Mouse (Mus musculus) gastrocnemius, postnatal 10 days (tissue): ENCODE results near the gene Klhl32. TPM values are rescaled to one million over a fixed set of nuclear protein-coding genes. Genes with fewer than 3 reads are reported as not detected.
"Not testable (repeated sequence)": the region's sequence is repeated elsewhere in the genome, so short reads cannot be mapped to it uniquely, and the experiment has no call there.

ENCODE experiments used
- DNase-seq: peaks from one replicate; pipeline ENCODE4 v3.0.0; 2021; ENCODE audit warnings: mixed read lengths
- total RNA-seq, 2 experiments: library from RNA; stranded (reverse); gene quantifications; 2 replicates each; pipeline ENCODE4 v1.2.3; 2021

Klhl32 gene
- total RNA-seq, 2 experiments from 2014 or later = 0.28 to 0.84 TPM

GRCm38 (mm10) chr4:24795180-24795579 lies 55.7 kb downstream of the Klhl32 start:
- DNase-seq = no peak

- DNase-seq = no peak
Observed at GRCm38 (mm10) chr4:24793726-24794345, 57.1 kb downstream of the Klhl32 start.

- no peak for DNase-seq
Observed at GRCm38 (mm10) chr4:24792416-24792981, 58.4 kb downstream of the Klhl32 start.

DNA sequence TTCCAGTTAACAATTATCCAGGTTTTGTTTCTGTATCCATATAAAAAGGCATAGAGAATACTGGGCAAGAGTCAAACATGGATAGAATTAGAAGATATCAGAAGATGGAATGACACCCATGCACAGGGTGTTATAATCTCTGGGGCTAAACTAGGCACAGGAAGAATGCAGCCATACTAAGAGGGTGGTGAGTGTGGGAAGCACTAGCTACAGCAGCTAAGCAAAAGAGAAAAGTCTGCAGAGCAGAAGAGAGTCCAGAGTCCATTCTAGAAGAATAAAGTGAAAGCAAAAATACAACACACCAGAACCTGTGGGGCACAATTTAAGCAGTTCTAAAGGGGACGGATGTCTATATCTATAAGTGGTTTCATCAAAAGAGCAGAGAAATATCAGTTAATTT lies 61.6 kb downstream of the Klhl32 start:
- no peak for DNase-seq

- DNase-seq = no peak
Observed at GRCm38 (mm10) chr4:24785757-24786532, 65.0 kb downstream of the Klhl32 start.

GRCm38 (mm10) chr4:24765919-24766318 lies 85.0 kb downstream of the Klhl32 start:
- no peak for DNase-seq

DNA sequence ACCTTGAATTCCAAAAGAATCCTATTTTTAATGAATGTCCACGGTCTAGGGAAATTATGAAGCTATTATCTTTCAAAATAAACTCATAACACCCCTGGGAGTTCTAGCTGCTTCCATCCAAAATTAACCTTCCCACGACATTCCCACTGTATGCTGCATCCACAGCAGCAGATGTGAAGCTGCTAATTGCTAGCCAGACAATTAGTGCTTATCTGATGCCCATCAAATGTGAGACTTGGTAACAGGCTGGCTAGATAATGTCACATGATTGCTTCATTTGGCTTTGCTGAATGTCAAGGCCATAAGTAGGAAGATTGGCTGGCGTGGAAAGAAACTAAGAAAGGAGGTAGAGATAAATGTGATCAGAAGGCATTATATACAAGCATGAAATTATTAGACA lies 85.5 kb downstream of the Klhl32 start:
- DNase-seq = no peak

GRCm38 (mm10) chr4:24764558-24764957 lies 86.4 kb downstream of the Klhl32 start:
- DNase-seq = no peak

- DNase-seq = no peak
Observed at GRCm38 (mm10) chr4:24763451-24763850, 87.5 kb downstream of the Klhl32 start.

GRCm38 (mm10) chr4:24758954-24759353 lies 92.0 kb downstream of the Klhl32 start:
- no peak for DNase-seq

- no peak for DNase-seq
Observed at GRCm38 (mm10) chr4:24752517-24753208, 98.3 kb downstream of the Klhl32 start.

DNA sequence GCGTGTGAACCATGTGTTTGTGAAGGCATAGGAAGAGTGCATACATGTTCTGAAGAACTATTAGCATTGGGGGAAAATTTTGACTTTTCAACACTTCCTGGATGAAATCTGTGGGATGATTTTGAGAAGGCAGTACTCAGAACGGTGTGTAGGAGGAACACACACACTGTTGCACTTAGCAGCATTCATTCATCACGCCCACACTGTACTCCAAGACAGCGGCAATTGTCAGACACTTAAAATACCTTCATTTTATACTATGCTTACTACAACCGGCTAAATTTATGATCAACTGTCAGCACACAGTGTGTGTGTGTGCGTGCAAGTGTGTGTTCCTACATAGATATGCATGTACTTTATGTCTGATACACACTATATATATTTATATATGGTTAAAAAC lies 113.8 kb downstream of the Klhl32 start:
- no peak for DNase-seq

DNA sequence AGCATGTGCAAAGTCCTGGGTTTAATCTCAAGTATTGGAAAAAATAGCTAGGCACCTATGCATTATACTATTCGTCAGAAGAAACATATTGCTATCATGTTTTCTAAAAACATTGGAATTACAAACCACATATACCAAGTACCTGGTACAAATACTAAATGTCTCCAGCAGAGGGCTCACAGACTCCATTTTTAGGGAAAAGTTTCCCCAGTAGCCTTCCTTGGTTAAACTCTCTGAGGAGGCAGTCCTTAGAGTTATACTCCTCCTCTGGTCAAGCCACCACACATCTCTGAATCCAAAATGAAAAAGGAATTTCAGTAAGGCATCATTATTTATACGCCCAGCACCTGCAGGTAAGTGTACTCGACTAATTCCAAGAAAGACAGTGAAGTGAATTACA lies 130.1 kb downstream of the Klhl32 start:
- DNase-seq = peak; percentile 18

GRCm38 (mm10) chr4:24715559-24715958 lies 135.4 kb downstream of the Klhl32 start:
- DNase-seq = no peak

DNA sequence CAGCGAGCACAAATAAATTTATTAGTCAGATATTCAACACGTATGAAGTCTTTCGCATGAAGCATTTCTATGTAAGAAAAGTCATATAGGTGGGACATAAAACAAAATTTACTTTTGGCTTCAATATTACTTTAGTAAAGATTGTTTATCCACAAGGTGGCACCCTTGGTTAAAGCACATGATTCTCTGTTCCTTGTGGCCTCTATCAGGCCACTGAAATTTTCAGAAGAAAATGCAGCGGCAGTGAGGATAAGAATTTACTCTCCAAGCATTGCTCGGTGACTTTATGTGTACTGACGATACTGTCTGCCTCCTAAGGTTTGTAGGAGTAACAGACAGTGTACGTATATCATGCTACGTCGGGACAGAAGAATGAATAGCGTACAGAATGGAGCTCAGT lies 136.6 kb downstream of the Klhl32 start:
- no peak for DNase-seq

- DNase-seq = no peak
Observed at GRCm38 (mm10) chr4:24698528-24699117, 152.3 kb downstream of the Klhl32 start.

GRCm38 (mm10) chr4:24680080-24680479 lies 170.8 kb downstream of the Klhl32 start:
- DNase-seq = no peak

DNA sequence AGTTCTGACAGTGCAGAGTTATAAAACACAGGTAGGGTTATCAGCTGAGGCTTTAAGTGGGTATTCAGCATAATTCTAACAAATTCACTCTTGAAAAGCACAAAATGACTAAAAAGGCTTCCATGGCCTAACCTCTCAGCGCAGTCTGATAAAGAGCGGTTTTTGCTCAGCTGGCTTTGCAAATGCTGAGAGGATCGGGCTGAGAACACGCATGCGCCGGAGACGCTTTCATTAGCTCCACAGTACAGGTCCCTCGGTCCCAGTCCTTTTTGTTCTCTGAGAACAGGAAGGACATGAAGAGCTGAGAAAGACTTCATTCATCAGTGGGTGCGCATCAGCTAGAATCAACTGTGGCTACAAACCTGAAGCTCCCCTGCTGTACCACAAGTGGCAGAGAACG lies 180.9 kb downstream of the Klhl32 start:
- DNase-seq = no peak

DNA sequence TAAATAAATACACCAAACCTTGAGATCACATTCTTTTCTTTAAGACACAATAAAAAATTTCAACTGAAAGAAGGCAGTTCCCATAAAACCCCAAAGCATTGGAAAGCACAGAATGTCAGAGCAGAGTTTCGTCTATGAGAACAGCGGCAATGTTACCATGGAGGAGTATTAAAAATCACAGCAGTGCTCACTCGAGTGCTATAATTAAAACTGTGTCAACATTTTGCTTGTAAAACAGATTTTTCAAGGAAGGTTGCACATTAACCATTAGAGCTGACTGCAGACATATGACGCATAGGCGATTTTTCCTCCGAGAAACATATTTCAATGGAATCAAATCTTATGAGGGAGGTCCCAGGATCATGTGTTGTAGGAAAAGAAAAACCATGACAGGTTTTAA lies 191.7 kb downstream of the Klhl32 start:
- no peak for DNase-seq

- DNase-seq = not testable (repeated sequence)
Observed at GRCm38 (mm10) chr4:24644735-24645134, 206.2 kb downstream of the Klhl32 start.

- DNase-seq = no peak
Observed at GRCm38 (mm10) chr4:24642306-24642705, 208.6 kb downstream of the Klhl32 start.

DNA sequence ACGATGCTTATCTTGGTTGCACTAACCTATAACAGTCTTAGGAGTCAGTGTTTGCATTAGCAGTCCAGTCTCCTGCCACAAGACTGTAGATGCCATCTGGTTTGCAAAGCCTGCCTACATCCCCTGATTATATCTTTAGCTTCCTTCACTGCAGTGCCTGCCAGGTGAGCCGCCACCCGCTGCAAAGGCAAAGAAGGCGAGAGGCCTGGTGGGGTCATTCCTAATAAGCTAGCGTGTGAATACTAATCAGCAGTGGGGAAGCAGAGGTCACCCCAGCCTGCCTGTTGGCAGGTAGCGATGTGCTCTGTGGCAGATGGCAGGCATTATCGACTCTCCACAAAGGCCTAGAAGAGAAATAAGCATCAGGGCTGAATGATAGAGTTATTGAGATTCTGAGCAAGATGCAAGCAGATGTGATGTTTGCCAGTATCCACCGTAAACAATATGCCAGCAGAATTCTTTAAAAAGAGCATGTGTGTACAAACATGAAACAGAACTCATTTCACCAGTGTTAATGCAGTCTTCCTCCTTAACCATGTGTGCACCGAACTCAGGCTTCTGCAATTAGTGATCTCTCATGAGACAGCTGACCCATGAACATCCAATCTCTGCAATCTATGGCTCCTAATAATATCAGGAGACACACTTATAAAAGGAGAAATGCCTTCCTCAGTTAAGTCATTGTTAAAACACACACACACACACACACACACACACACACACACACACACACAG lies 219.6 kb downstream of the Klhl32 start:
- no peak for DNase-seq
